Mouse (Mus musculus) gastrocnemius, postnatal 4 days (tissue): ENCODE results near the gene Helz2. TPM values are rescaled to one million over a fixed set of nuclear protein-coding genes. Genes with fewer than 3 reads are reported as not detected.
A peak's percentile ranks its signal among the peaks of the same experiment; 100 is the strongest.
"Not testable (repeated sequence)": the region's sequence is repeated elsewhere in the genome, so short reads cannot be mapped to it uniquely, and the experiment has no call there.

Experiments used
- DNase-seq, 2 experiments: peaks; one replicate each; pipeline ENCODE4 v3.0.0; 2021 to 2022; ENCODE audit warnings: low spot score in 2 of 2, mixed read lengths in 2 of 2
- total RNA-seq, 2 experiments: library from RNA; stranded (reverse); gene quantifications; 2 replicates each; pipeline ENCODE4 v1.2.3; 2021

Gene Helz2
- total RNA-seq, 2 experiments from 2014 or later, result 4.5 to 6.0 TPM

- DNase-seq, result no peak
These were observed 40.2 kb downstream of the Helz2 start for GRCm38 (mm10) chr2:181201606-181202005.

GRCm38 (mm10) chr2:181196628-181197300, 45.1 kb downstream of the Helz2 start:
- no peak for DNase-seq

DNA sequence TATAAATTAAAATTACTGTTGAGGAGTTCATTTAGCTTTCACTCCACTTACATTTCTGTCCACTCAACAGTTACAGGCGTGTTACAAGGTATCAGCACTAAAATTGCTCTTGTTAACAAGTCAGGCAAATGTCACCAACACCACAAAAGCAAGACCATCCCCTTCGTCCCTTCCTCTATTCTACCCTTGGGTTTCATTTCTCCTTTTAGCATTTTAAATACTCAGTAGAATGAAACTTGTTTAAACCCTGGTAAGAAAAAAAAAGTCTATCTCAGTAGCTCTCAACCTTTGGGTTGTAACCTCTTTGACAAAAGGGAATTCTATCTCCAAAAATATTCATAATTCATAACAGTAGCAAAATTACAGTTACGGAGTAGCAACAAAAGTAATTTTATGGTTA, 48.8 kb downstream of the Helz2 start:
- no peak for DNase-seq

DNA sequence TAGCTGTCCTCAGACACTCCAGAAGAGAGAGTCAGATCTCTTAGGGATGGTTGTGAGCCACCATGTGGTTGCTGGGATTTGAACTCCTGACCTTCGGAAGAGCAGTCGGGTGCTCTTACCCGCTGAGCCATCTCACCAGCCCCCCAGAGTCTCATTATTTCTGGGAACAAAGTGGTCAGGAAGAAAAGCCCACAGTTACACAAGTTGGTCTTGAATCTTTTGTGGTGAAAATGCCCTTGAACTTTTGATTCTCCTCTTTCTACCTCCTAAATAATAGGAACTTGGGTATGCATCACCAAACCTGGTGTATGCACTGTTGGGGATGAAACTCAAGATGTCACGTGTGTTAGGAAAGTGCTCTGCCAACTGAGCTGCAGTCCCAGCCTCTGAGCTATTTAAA, 49.9 kb downstream of the Helz2 start:
- DNase-seq, result no peak

DNA sequence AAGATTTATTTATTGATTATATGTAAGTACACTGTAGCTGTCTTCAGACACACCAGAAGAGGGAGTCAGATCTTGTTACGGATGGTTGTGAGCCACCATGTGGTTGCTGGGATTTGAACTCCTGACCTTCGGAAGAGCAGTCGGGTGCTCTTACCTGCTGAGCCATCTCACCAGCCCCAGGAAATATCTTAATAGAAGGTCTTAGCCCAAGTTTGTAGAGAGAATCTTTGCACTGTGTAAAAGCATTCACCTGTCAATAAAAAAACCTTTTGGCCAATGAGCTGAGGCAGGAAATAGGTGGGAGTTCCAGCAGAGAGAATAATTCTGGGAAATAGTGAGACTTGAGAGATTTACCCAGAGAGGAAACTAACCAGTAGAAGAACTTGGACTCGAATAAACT, 50.4 kb downstream of the Helz2 start:
- DNase-seq, result not testable (repeated sequence)

DNA sequence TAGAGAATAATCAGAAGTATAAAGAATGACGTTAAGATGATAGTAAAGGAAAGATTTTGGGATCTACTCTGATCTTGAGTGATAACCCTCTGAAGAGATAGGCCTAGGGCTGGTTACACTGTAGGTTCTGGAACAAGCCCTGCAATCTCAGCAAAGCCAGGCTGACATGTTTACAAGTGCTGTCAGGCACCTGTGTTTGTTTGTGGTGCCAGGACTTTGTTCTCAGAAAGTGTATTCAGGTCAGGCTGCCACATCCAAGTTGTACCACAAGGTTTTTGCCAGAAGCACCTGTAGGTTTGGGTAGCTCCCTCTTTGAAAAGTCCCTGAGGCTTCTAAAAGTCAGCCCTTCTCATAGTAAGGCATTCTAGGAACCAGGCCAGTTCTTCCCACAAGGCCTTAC, 52.5 kb downstream of the Helz2 start:
- DNase-seq, result no peak

GRCm38 (mm10) chr2:181188681-181189080, 53.1 kb downstream of the Helz2 start:
- no peak for DNase-seq

- DNase-seq, result peak; percentile 77 to 89
These were observed 54.5 kb downstream of the Helz2 start, which contains the start of gene Ppdpf for GRCm38 (mm10) chr2:181187121-181188000. Gene Ppdpf, plus strand, starts transcription at chr2:181187247.

- peak; percentile 50 to 81 for DNase-seq
These were observed 55.2 kb downstream of the Helz2 start for GRCm38 (mm10) chr2:181186635-181187034.

GRCm38 (mm10) chr2:181180898-181181297, 60.9 kb downstream of the Helz2 start:
- no peak for DNase-seq

- DNase-seq, result no peak
These were observed 63.4 kb downstream of the Helz2 start for GRCm38 (mm10) chr2:181178471-181178870.

GRCm38 (mm10) chr2:181178015-181178414, 63.8 kb downstream of the Helz2 start:
- DNase-seq, result no peak

Other genes starting within 250 kb of the Helz2 start
- 1 to 10 TPM; 2.9 to 3.8 TPM for gene Chrna4, start 198.5 kb downstream of the Helz2 start, total RNA-seq
- not detected for gene Kcnq2, start 106.7 kb downstream of the Helz2 start, total RNA-seq
- gene Eef1a2, start 85.0 kb downstream of the Helz2 start, total RNA-seq, result 100 to 1,000 TPM; 639 to 677 TPM
- gene Ppdpf, start 54.8 kb downstream of the Helz2 start, total RNA-seq, result 10 to 100 TPM; 67.4 to 71.2 TPM
- gene Ptk6, start 39.2 kb downstream of the Helz2 start, total RNA-seq, result under 1 TPM in 1 of 2 experiments, not detected in 1; 0.10 TPM
- not detected for gene Srms, start 28.8 kb downstream of the Helz2 start, total RNA-seq
- not detected for gene Fndc11, start 22.0 kb downstream of the Helz2 start, total RNA-seq
- gene Gmeb2, start 46.0 kb upstream of the Helz2 start, total RNA-seq, result 10 to 100 TPM; 12.1 to 14.5 TPM
- under 1 TPM; 0.32 to 0.47 TPM for gene Stmn3, start 72.5 kb upstream of the Helz2 start, total RNA-seq
- 10 to 100 TPM; 37.0 to 40.9 TPM for gene Rtel1, start 77.7 kb upstream of the Helz2 start, total RNA-seq
- 10 to 100 TPM; 23.3 to 26.2 TPM for gene Zgpat, start 122.9 kb upstream of the Helz2 start, total RNA-seq
- 10 to 100 TPM; 31.6 to 32.4 TPM for gene Arfrp1, start 123.4 kb upstream of the Helz2 start, total RNA-seq
- gene Lime1, start 138.1 kb upstream of the Helz2 start, total RNA-seq, result 10 to 100 TPM; 10.9 to 17.8 TPM
- gene Zbtb46, start 217.4 kb upstream of the Helz2 start, total RNA-seq, result 10 to 100 TPM; 10.1 to 12.0 TPM